ENCODE assay signal across 21 mouse cellular contexts in the genomic region with DNA sequence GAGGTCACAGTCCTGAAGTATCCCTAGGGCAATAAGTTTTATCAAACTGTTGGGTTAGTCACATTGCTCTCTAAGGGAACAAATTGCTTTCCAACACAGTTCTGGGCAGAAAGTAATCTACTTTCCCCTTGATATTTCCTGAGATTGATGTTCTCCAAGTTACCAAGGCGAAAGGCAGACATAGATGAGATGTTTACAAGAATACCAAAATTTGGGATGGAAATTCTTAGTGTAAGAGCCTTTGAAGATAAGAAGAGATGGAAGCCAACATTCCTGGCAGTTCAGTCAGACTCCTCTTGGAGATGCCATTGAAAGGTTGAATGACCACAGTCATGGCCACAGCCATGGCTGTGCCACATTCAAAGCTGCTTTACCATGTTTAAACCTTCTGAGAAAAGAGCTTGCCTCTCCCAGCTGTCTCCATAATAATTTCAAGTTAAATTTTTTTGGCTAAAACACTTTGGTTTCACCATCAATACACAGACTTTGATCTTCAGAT.
DNase-seq lines count a peak whose midpoint lies in the region; ATAC-seq and TF ChIP-seq lines count a peak whose summit lies in the region.
"Had no signal": no experiment of that assay in that cellular context is flagged by ENCODE, and none has a peak within 500 bp of the region (broad histone marks: within the 10 kb centered on the region; RNA-seq: fewer than 3 reads in every experiment).

No protein-coding gene starts in this region.

- WGBS in heart, embryonic 10.5 days = 85% methylated on average over 1 of the region's 1 CpGs
- WGBS in intestine, embryonic 16.5 days = 81% methylated on average over 1 of the region's 1 CpGs

- peak overlapping the region; percentile 40; the same call in 1 of the 2 replicates for H3K27ac ChIP-seq in gastrocnemius, adult 2 months
- H3K27ac ChIP-seq in heart, embryonic 10.5 days = no peak overlapping the region
- H3K27ac ChIP-seq in embryonic fibroblast, embryonic 13.5 days (ENCODE audit: insufficient read depth, low read length) = peak overlapping the region; percentile 57
- no peak overlapping the region for H3K27ac ChIP-seq in intestine, embryonic 16.5 days (ENCODE audit: low read length)
- H3K27ac ChIP-seq: embryonic facial prominence, embryonic 13.5 days; forebrain, embryonic 10.5 days; heart, embryonic 15.5 days; hindbrain, embryonic 12.5 days had no signal

- H3K36me3 ChIP-seq in heart, embryonic 10.5 days = no peaks in the 10 kb centered on the region
- H3K36me3 ChIP-seq in intestine, embryonic 16.5 days (ENCODE audit: control insufficient read depth, insufficient read depth, low read length) = no peaks in the 10 kb centered on the region
- H3K36me3 ChIP-seq: embryonic facial prominence, embryonic 13.5 days; forebrain, embryonic 10.5 days; heart, embryonic 15.5 days; hindbrain, embryonic 12.5 days had no signal

- no peak overlapping the region for H3K4me2 ChIP-seq in intestine, embryonic 16.5 days (ENCODE audit: low read depth, low read length)
- H3K4me2 ChIP-seq: embryonic facial prominence, embryonic 13.5 days; heart, embryonic 11.5 days; heart, embryonic 15.5 days; hindbrain, embryonic 12.5 days had no signal

- TF ChIP-seq POLR2A in embryonic fibroblast, embryonic 13.5 days (IDR thresholded peaks at IDR 0.05; ENCODE audit: low read depth, low read length) = no peak

- H3K27me3 ChIP-seq in heart, embryonic 10.5 days (ENCODE audit: insufficient read depth, poor library complexity, severe bottlenecking) = no peaks in the 10 kb centered on the region
- H3K27me3 ChIP-seq in intestine, embryonic 16.5 days (replicated peaks; ENCODE audit: control insufficient read depth, insufficient read depth, low read length) = no peaks in the 10 kb centered on the region
- H3K27me3 ChIP-seq: CH12.LX; embryonic facial prominence, embryonic 13.5 days; heart, embryonic 15.5 days had no signal

- H3K4me3 ChIP-seq in gastrocnemius, adult 2 months = no peak overlapping the region
- no peak overlapping the region for H3K4me3 ChIP-seq in heart, embryonic 10.5 days
- H3K4me3 ChIP-seq in embryonic fibroblast, embryonic 13.5 days (ENCODE audit: insufficient read depth, low read length) = no peak overlapping the region
- H3K4me3 ChIP-seq in intestine, embryonic 16.5 days (ENCODE audit: low read length) = no peak overlapping the region
- H3K4me3 ChIP-seq: embryonic facial prominence, embryonic 13.5 days; forebrain, embryonic 10.5 days; heart, embryonic 15.5 days; hindbrain, embryonic 12.5 days had no signal

- DNase-seq in gastrocnemius, adult 2 months = no peak
- no peak for DNase-seq in gastrocnemius, postnatal 10 days
- peak; percentile 12 to 31 for DNase-seq in heart, adult 9 months (ENCODE audit: low spot score in 2 of 2)
- DNase-seq in heart, embryonic 10.5 days (ENCODE audit: low spot score) = no peak
- DNase-seq: adrenal gland, postnatal 10 days; cerebellum, adult 18-20 months; cerebellum, adult 9-11 months; cerebellum, postnatal 36 days; heart, postnatal 4 days; kidney, adult 11 months had no signal

- no peak overlapping the region for H3K9ac ChIP-seq in intestine, embryonic 16.5 days (ENCODE audit: low read depth, low read length)
- H3K9ac ChIP-seq: embryonic facial prominence, embryonic 13.5 days; heart, embryonic 15.5 days; hindbrain, embryonic 12.5 days had no signal

- no peak for ATAC-seq in intestine, embryonic 16.5 days
- ATAC-seq: forebrain, embryonic 14.5 days; hindbrain, embryonic 16.5 days; inflammation-experienced regulatory T-cells, adult 6 months had no signal

- TF ChIP-seq CTCF in gastrocnemius, adult 2 months (IDR thresholded peaks at IDR 0.05) = no peak
- no peak for TF ChIP-seq CTCF in embryonic fibroblast, embryonic 13.5 days (IDR thresholded peaks at IDR 0.05; ENCODE audit: borderline replicate concordance, insufficient read depth, low read length)

- H3K9me3 ChIP-seq in heart, embryonic 10.5 days = no peaks in the 10 kb centered on the region
- H3K9me3 ChIP-seq in intestine, embryonic 16.5 days (ENCODE audit: control insufficient read depth, low read length) = no peaks in the 10 kb centered on the region
- H3K9me3 ChIP-seq: embryonic facial prominence, embryonic 13.5 days; forebrain, embryonic 10.5 days; heart, embryonic 15.5 days; hindbrain, embryonic 12.5 days had no signal

- intact Hi-C loops in gastrocnemius, adult 2 months (cut with DNase I) = no loop called here

- H3K4me1 ChIP-seq in heart, embryonic 10.5 days = no peaks in the 10 kb centered on the region; the same call in 1 of the 2 replicates
- H3K4me1 ChIP-seq in embryonic fibroblast, embryonic 13.5 days (ENCODE audit: control insufficient read depth, insufficient read depth, low read length) = no peaks in the 10 kb centered on the region
- no peaks in the 10 kb centered on the region for H3K4me1 ChIP-seq in intestine, embryonic 16.5 days (ENCODE audit: control insufficient read depth, insufficient read depth, low read length)
- H3K4me1 ChIP-seq: heart, embryonic 15.5 days had no signal

Comparison
In these comparisons a context has a peak if more than half of its experiments do, and no peak if none do; other contexts are left out.
1. DNase-seq: peak in heart, adult 9 months (2 of 2); none in gastrocnemius, adult 2 months (single experiment), gastrocnemius, postnatal 10 days (single experiment) and heart, embryonic 10.5 days (single experiment).
2. H3K27ac ChIP-seq: peak in gastrocnemius, adult 2 months (single experiment) and embryonic fibroblast, embryonic 13.5 days (single experiment); none in heart, embryonic 10.5 days (single experiment) and intestine, embryonic 16.5 days (single experiment).